Mouse (Mus musculus) ES-E14 (cell line): ENCODE results near the gene Echdc1. TPM values are rescaled to one million over a fixed set of nuclear protein-coding genes. Genes with fewer than 3 reads are reported as not detected.
A peak's percentile ranks its signal among the peaks of the same experiment; 100 is the strongest.

Source experiments
- DNase-seq: peaks from one replicate; pipeline ENCODE4 v3.0.0-alpha.2; 2013; ENCODE audit warnings: low read depth, low spot score
- H3K27ac ChIP-seq: 2 replicates; pipeline ENCODE4 v1.5.1; 2012; ENCODE audit warnings: low read depth, mild to moderate bottlenecking, low read length, moderate library complexity, mixed read lengths; ENCODE audit not compliant: poor library complexity, insufficient read depth, severe bottlenecking
- H3K36me3 ChIP-seq: 2 replicates; pipeline ENCODE4 v1.6.1; 2012; ENCODE audit warnings: mild to moderate bottlenecking, low read length, moderate library complexity, mixed read lengths; ENCODE audit not compliant: control insufficient read depth, poor library complexity, insufficient read depth, severe bottlenecking
- H3K4me1 ChIP-seq, 2 experiments: fragments of 150-350 bp in 1 of 2; sonication (generic) in 1 of 2; 2 replicates each; pipeline ENCODE4 v1.6.1; 2012; ENCODE audit warnings: low read length in 2 of 2, mild to moderate bottlenecking in 1 of 2, mixed read lengths in 1 of 2; ENCODE audit not compliant: control insufficient read depth in 2 of 2, insufficient read depth in 2 of 2, poor library complexity in 1 of 2
- H3K4me3 ChIP-seq, 2 experiments: fragments of 150-350 bp in 1 of 2; sonication (generic) in 1 of 2; 2 replicates each; pipeline ENCODE4 v1.5.1; 2012; ENCODE audit warnings: low read length in 2 of 2, low read depth in 1 of 2, mild to moderate bottlenecking in 1 of 2, mixed read lengths in 1 of 2; ENCODE audit not compliant: insufficient read depth in 1 of 2, poor library complexity in 1 of 2, severe bottlenecking in 1 of 2
- H3K9ac ChIP-seq: 2 replicates; pipeline ENCODE4 v1.6.1; 2012; ENCODE audit warnings: low read depth, mild to moderate bottlenecking, low read length, mixed read lengths; ENCODE audit not compliant: poor library complexity, insufficient read depth, severe bottlenecking
- H3K9me3 ChIP-seq: fragments of 150-350 bp; sonication (generic); 2 replicates; pipeline ENCODE4 v1.6.1; 2012; ENCODE audit warnings: low read depth, mild to moderate bottlenecking, low read length; ENCODE audit not compliant: control insufficient read depth, insufficient read depth
- CHD2 ChIP-seq: IDR thresholded peaks from 2 replicates; pipeline ENCODE4 v1.6.1; 2014; ENCODE audit warnings: mild to moderate bottlenecking, low read depth, low read length, inconsistent platforms
- HCFC1 ChIP-seq: IDR thresholded peaks from 2 replicates; pipeline ENCODE4 v1.6.1; 2012; ENCODE audit warnings: low read length, inconsistent platforms, borderline replicate concordance; ENCODE audit not compliant: insufficient read depth
- MAFK ChIP-seq: IDR thresholded peaks from 2 replicates; pipeline ENCODE4 v1.6.1; 2014; ENCODE audit warnings: mild to moderate bottlenecking, low read depth, low read length, inconsistent platforms; ENCODE audit not compliant: insufficient read depth
- ZC3H11A ChIP-seq: IDR thresholded peaks from 2 replicates; pipeline ENCODE4 v1.6.1; 2012; ENCODE audit warnings: low read depth, mild to moderate bottlenecking, inconsistent platforms, low read length, borderline replicate concordance
- ZNF384 ChIP-seq: IDR thresholded peaks from 2 replicates; pipeline ENCODE4 v1.6.1; 2012; ENCODE audit warnings: low read depth, low read length, inconsistent platforms
- in situ Hi-C, 2 experiments: fragments of 600-800 bp; cut with MboI; formaldehyde crosslinking; loops; one replicate each; pipeline ENCODE4 v1.15.1; 2025; ENCODE audit warnings: low sequenced_read_pairs in 2 of 2, inconsistent platforms in 1 of 2; ENCODE audit not compliant: unreplicated experiment in 2 of 2
- total RNA-seq: library from RNA; depleted of rRNA; stranded (reverse); fragments of 300-350 nt; gene quantifications from 2 replicates; pipeline ENCODE4 v1.2.3, GENCODE M21; 2012; rRNA removed

The Echdc1 gene
- 5.1 and 6.0 TPM in 2 replicates for total RNA-seq

DNA sequence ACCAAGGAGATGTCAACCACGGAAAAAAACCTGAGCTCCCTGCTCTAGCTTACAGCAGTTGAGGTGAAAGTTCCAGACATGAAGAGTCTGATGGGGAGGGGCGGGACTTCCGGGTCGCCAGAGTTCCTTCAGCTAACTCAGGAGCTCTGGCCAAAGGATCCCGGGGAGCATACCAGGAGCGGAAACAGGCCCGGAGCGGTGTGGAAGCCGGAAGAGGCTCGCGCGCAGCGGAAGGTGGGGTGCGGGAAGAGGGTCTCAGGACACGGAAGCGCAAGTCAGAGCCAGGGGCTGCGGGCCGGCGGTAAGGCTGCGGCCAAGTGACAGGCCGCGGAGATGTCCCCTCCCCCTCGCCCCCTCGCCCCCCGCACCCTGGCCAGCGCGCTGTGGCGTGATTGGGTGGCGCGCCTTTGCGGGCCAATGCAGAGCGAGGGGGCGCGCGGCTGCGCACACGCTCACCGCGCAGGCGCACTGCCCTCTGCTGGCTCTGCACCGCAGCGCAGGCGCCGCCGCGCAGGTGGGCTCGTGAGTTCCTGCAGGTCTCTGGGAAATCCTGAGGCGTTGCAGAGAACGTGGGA, at the start of gene Echdc1:
TSS of gene Echdc1 (plus strand) at position 103 of the 575 bp plus-strand sequence.
- no peak for TF ChIP-seq HCFC1
- 0 out of 2 replicates have a peak, but pooled peaks have one; percentile 44 for TF ChIP-seq MAFK
- DNase-seq, result peak; percentile 77
- Histone ChIP-seq H3K9me3 (no peaks in the 10 kb centered on the region), H3K27ac (peak within 1 kb of the TSS; percentile 61), H3K4me3 (peak within 1 kb of the TSS; percentile 82 to 93), H3K4me1 (no peaks in the 10 kb centered on the region), H3K36me3 (no peaks in the 10 kb centered on the region), H3K9ac (peak within 1 kb of the TSS; percentile 92)
- in situ Hi-C loops, result no loop called here

DNA sequence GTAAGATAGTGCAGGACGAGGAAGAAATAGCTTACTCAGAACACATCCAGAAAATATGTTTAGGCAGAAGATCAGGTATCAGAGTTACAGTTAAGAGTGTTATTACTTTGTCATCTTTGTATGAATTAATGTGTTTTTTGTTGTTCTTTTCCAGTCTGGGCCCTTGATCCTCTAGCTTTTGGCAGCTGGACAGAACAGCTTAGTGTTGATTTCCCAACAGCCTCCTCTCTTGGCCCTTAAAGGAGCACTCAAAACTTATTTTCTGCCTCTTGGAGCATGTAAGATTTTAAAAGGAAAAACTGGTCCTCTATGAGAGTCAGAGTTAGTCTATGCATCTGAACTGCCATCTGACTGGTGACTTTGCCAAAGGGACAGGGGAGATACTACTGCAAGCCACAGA, 31.2 kb upstream of the Echdc1 start:
- DNase-seq, result no peak
- Histone ChIP-seq H3K9ac (no peak overlapping the region), H3K9me3 (no peaks in the 10 kb centered on the region), H3K36me3 (no peaks in the 10 kb centered on the region), H3K4me3 (no peak overlapping the region), H3K4me1 (no peaks in the 10 kb centered on the region), H3K27ac (no peak overlapping the region)
- in situ Hi-C loops, result no loop called here
- TF ChIP-seq MAFK, result no peak
- TF ChIP-seq CHD2, result no peak
- no peak for TF ChIP-seq HCFC1

DNA sequence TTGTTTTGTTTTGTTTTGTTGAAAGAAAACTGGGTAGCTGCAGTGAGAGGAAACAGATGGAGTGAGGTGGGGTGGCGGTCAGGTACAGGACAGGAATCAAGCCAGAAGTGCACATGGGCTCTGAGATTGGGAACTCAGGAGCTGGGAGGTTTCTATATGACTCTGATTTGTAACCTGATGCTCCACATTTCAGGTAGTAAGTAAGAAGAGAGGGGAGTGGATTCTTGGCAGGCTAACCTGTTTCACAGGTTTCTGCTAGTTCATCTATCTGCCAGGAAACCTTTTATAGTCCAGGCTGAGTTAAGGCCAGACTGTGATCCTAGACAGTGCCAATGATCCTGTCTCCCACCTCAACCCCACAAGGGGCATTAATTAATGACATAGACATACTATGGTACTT, 27.2 kb upstream of the Echdc1 start:
- H3K4me1 ChIP-seq, result no peaks in the 10 kb centered on the region
- no peaks in the 10 kb centered on the region for H3K36me3 ChIP-seq
- H3K9me3 ChIP-seq, result no peaks in the 10 kb centered on the region
- no peak for TF ChIP-seq CHD2
- TF ChIP-seq ZNF384, result no peak
- TF ChIP-seq HCFC1, result no peak
- TF ChIP-seq MAFK, result no peak
- TF ChIP-seq ZC3H11A, result no peak
- no peak for DNase-seq
- H3K9ac ChIP-seq, result no peak overlapping the region
- H3K4me3 ChIP-seq, result no peak overlapping the region
- in situ Hi-C loops, result no loop called here
- no peak overlapping the region for H3K27ac ChIP-seq

DNA sequence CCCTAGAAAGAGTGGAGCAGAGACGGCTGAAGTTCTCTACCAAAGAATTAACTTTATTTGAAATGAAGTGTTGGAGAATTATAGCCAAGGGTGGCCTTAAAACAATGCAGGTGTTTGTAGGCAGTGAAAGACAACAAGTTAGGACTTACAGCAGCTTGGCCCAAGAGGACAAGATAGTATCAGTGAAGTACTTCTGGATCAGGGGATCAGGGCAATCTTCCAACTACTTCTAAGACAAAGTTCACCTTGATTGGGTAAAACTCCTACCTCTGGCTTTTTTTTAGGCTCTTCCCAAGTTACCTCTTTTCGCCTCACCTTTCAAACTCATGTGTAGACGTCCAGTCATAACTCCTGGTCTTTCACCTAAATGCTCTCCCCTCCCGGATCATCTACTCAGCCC, 10.7 kb upstream of the Echdc1 start:
- TF ChIP-seq CHD2 (no peak), HCFC1 (no peak), ZNF384 (no peak), ZC3H11A (no peak), MAFK (no peak)
- Histone ChIP-seq H3K36me3 (no peaks in the 10 kb centered on the region), H3K9me3 (no peaks in the 10 kb centered on the region), H3K27ac (no peak overlapping the region), H3K9ac (no peak overlapping the region), H3K4me3 (no peak overlapping the region), H3K4me1 (no peaks in the 10 kb centered on the region; a peak in 1 of 4 replicates)
- in situ Hi-C loops, result no loop called here
- DNase-seq, result no peak

DNA sequence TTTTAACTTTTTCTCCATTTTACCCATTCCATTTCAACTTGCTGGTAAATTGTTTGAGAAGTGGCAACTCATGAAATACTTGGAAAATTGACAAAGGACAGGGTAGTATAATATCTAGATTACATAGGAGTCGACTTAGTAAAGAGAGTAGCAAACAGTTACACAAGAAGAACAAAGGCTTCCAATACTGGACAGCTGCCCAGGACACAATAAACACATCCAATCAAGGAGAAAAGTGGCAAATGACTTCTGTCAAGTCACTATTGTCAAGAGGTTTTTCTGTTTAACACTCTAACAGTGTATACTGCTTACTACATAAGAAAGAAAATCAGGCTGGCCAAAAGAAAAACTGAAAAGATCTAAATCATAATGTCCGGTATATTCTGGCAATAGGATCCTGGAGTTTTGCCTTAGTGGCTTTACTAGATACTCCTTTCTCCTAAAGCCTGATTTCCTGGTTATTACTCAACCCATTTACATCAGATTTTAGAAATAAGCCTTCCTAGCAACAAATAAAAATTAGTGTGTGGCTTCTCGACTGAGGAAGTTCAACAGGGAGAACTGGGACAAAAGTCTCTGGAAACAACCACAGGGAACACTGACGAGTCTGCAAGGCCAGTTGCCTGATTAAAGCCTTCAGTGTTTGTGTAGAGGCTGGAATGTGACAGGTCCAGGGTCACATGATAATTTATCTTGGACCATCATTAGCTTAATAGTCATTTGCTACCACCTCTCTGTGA, 1.3 kb upstream of the Echdc1 start:
- Histone ChIP-seq H3K9ac (no peak overlapping the region), H3K36me3 (no peaks in the 10 kb centered on the region), H3K4me3 (no peak overlapping the region), H3K9me3 (no peaks in the 10 kb centered on the region), H3K27ac (no peak overlapping the region), H3K4me1 (no peaks in the 10 kb centered on the region)
- in situ Hi-C loops, result no loop called here
- DNase-seq, result no peak
- TF ChIP-seq ZC3H11A (no peak), CHD2 (no peak), MAFK (no peak), HCFC1 (no peak), ZNF384 (no peak)
